ENCODE assay signal across 8 mouse cellular contexts in genomic region chr7:39517616-39518177, GRCm38 (mm10). TPM values are rescaled to one million over a fixed set of nuclear protein-coding genes. Genes with fewer than 3 reads are reported as not detected.
A peak's percentile ranks its signal among the peaks of the same experiment; 100 is the strongest.
DNase-seq lines count a peak whose midpoint lies in the region; ATAC-seq and TF ChIP-seq lines count a peak whose summit lies in the region.

TSS of gene Zfp619 (plus strand) at chr7:39517766.

- no peaks in the 10 kb centered on the region for H3K27me3 ChIP-seq in embryonic facial prominence, embryonic 13.5 days
- no peaks in the 10 kb centered on the region for H3K27me3 ChIP-seq in kidney, adult 2 months (replicated peaks; ENCODE audit: control insufficient read depth, insufficient read depth, low read length)
- no peaks in the 10 kb centered on the region for H3K27me3 ChIP-seq in limb, embryonic 12.5 days
- no peaks in the 10 kb centered on the region for H3K27me3 ChIP-seq in midbrain, embryonic 15.5 days (replicated peaks)
- H3K27me3 ChIP-seq in spleen, adult 2 months (ENCODE audit: control insufficient read depth, insufficient read depth, low read length): no peaks in the 10 kb centered on the region

- H3K27ac ChIP-seq in embryonic facial prominence, embryonic 13.5 days: peak within 1 kb of the TSS; percentile 99
- H3K27ac ChIP-seq in kidney, adult 2 months (ENCODE audit: insufficient read depth, low read depth, low read length): peak within 1 kb of the TSS; percentile 99
- H3K27ac ChIP-seq in limb, embryonic 12.5 days: peak within 1 kb of the TSS; percentile 99
- H3K27ac ChIP-seq in midbrain, embryonic 15.5 days: peak within 1 kb of the TSS; percentile 98
- peak within 1 kb of the TSS; percentile 99 for H3K27ac ChIP-seq in spleen, adult 2 months (ENCODE audit: insufficient read depth, low read length)

- under 1% methylated on average over 43 of the region's 43 CpGs for WGBS in embryonic facial prominence, embryonic 13.5 days
- under 1% methylated on average over 42 of the region's 43 CpGs for WGBS in kidney, adult 2 months
- WGBS in limb, embryonic 12.5 days: under 1% methylated on average over 43 of the region's 43 CpGs
- under 1% methylated on average over 42 of the region's 43 CpGs for WGBS in midbrain, embryonic 15.5 days
- under 1% methylated on average over 43 of the region's 43 CpGs for WGBS in spleen, adult 2 months

- H3K9me3 ChIP-seq in embryonic facial prominence, embryonic 13.5 days: no peaks in the 10 kb centered on the region
- peaks cover 7% of the 10 kb centered on the region; the same call in 1 of the 2 replicates for H3K9me3 ChIP-seq in limb, embryonic 12.5 days
- no peaks in the 10 kb centered on the region; the same call in 1 of the 2 replicates for H3K9me3 ChIP-seq in midbrain, embryonic 15.5 days

- H3K4me1 ChIP-seq in embryonic facial prominence, embryonic 13.5 days: no peaks in the 10 kb centered on the region
- H3K4me1 ChIP-seq in kidney, adult 2 months (ENCODE audit: control insufficient read depth, insufficient read depth, low read length): no peaks in the 10 kb centered on the region
- H3K4me1 ChIP-seq in limb, embryonic 12.5 days (replicated peaks): no peaks in the 10 kb centered on the region
- H3K4me1 ChIP-seq in midbrain, embryonic 15.5 days: 0 out of 2 replicates have a peak, but pooled peaks cover 8% of the 10 kb centered on the region
- H3K4me1 ChIP-seq in spleen, adult 2 months (ENCODE audit: control insufficient read depth, insufficient read depth, insufficient read length): peaks cover 3% of the 10 kb centered on the region; the same call in 1 of the 2 replicates

- peak; percentile 97 for ATAC-seq in embryonic facial prominence, embryonic 13.5 days (ENCODE audit: insufficient number of reproducible peaks, insufficient read depth, low FRiP score, low TSS enrichment, low read depth)
- peak; percentile 97 for ATAC-seq in limb, embryonic 12.5 days (ENCODE audit: insufficient number of reproducible peaks, insufficient read depth, low FRiP score, low TSS enrichment, low read depth)
- ATAC-seq in midbrain, embryonic 15.5 days (replicated peaks): peak; percentile 98

- DNase-seq in 3134 (ENCODE audit: extremely low read depth, insufficient read length, low spot score): peak; percentile 97
- DNase-seq in adrenal gland, postnatal 36 days: peak; percentile 94 to 95
- DNase-seq in heart, adult 18-20 months: peak; percentile 95 to 96
- peak; percentile 96 for DNase-seq in kidney, adult 2 months
- peak; percentile 88 to 90 for DNase-seq in spleen, adult 2 months (ENCODE audit: low read depth in 1 of 2, low spot score in 2 of 2)

- peak; percentile 54 for TF ChIP-seq CTCF in kidney, adult 2 months (conservative IDR thresholded peaks at IDR 0.05; ENCODE audit: insufficient read depth, insufficient read length, low read depth, low read length)
- peak; percentile 50; the same call in 1 of the 2 replicates for TF ChIP-seq CTCF in spleen, adult 2 months (IDR thresholded peaks at IDR 0.05; ENCODE audit: extremely low read depth, insufficient read depth, insufficient read length, insufficient replicate concordance)

- H3K9ac ChIP-seq in embryonic facial prominence, embryonic 13.5 days: peak within 1 kb of the TSS; percentile 84
- H3K9ac ChIP-seq in limb, embryonic 12.5 days (replicated peaks): peak within 1 kb of the TSS; percentile 79
- peak within 1 kb of the TSS; percentile 79 for H3K9ac ChIP-seq in midbrain, embryonic 15.5 days

- TF ChIP-seq POLR2A in kidney, adult 2 months (IDR thresholded peaks at IDR 0.05; ENCODE audit: low read depth, low read length): peak; percentile 80
- TF ChIP-seq POLR2A in spleen, adult 2 months (IDR thresholded peaks at IDR 0.05; ENCODE audit: low read depth, low read length): peak; percentile 87

- H3K4me2 ChIP-seq in embryonic facial prominence, embryonic 13.5 days: peak within 1 kb of the TSS; percentile 58
- H3K4me2 ChIP-seq in limb, embryonic 12.5 days: peak within 1 kb of the TSS; percentile 54
- peak within 1 kb of the TSS; percentile 57 for H3K4me2 ChIP-seq in midbrain, embryonic 15.5 days

- H3K36me3 ChIP-seq in embryonic facial prominence, embryonic 13.5 days: no peaks in the 10 kb centered on the region
- H3K36me3 ChIP-seq in kidney, adult 2 months (ENCODE audit: control insufficient read depth, insufficient read depth, low read length): no peaks in the 10 kb centered on the region
- H3K36me3 ChIP-seq in limb, embryonic 12.5 days: no peaks in the 10 kb centered on the region
- H3K36me3 ChIP-seq in midbrain, embryonic 15.5 days (replicated peaks): no peaks in the 10 kb centered on the region
- no peaks in the 10 kb centered on the region for H3K36me3 ChIP-seq in spleen, adult 2 months (ENCODE audit: control insufficient read depth, insufficient read depth, low read length)

- peak within 1 kb of the TSS; percentile 65 for H3K4me3 ChIP-seq in embryonic facial prominence, embryonic 13.5 days
- H3K4me3 ChIP-seq in kidney, adult 2 months (ENCODE audit: insufficient read depth, low read depth, low read length): peak within 1 kb of the TSS; percentile 96
- H3K4me3 ChIP-seq in limb, embryonic 12.5 days (replicated peaks): peak within 1 kb of the TSS; percentile 59
- H3K4me3 ChIP-seq in midbrain, embryonic 15.5 days: peak within 1 kb of the TSS; percentile 54
- H3K4me3 ChIP-seq in spleen, adult 2 months (ENCODE audit: extremely low read depth, insufficient read depth, insufficient read length): peak within 1 kb of the TSS; percentile 98

RNA-seq across cellular contexts. Expression of gene Zfp619, which starts in this region (rescaled TPM):
- 1 to 10 TPM; 2.3 to 2.6 TPM for total RNA-seq in adrenal gland, postnatal 36 days (2021)
- 1.6 and 1.7 TPM in 2 replicates for polyA plus RNA-seq in embryonic facial prominence, embryonic 13.5 days (2015; fragmentation: Nextera tagmentation; extraction: Ambion mirVana)
- 1 to 10 TPM; 1.2 to 1.7 TPM for total RNA-seq in heart, adult 18-20 months (2021)
- polyA plus RNA-seq in kidney, adult 2 months (2012; rRNA removed): 0.41 and 0.52 TPM in 2 replicates
- 2.6 and 3.0 TPM in 2 replicates for polyA plus RNA-seq in limb, embryonic 12.5 days (2016; fragmentation: Nextera tagmentation; extraction: Ambion mirVana)
- polyA plus RNA-seq in midbrain, embryonic 15.5 days (2015; fragmentation: Nextera tagmentation; extraction: Ambion mirVana): 3.9 TPM in 2 replicates
- polyA plus RNA-seq in spleen, adult 2 months (2012; rRNA removed): 0.26 and 0.34 TPM in 2 replicates

Comparison
In these comparisons a context has a peak if more than half of its experiments do, and no peak if none do; other contexts are left out.
1. Peak in every context shown above with its lines: DNase-seq, ATAC-seq, H3K4me3 ChIP-seq and H3K27ac ChIP-seq.
2. Peak in DNase-seq, H3K4me3 ChIP-seq and H3K27ac ChIP-seq in kidney, adult 2 months; RNA of the gene not detected or under 1 TPM.
3. Peak in DNase-seq, H3K4me3 ChIP-seq and H3K27ac ChIP-seq in spleen, adult 2 months; RNA of the gene not detected or under 1 TPM.